Mouse (Mus musculus) ES-Bruce4 (cell line): ENCODE measurements around the gene Gcnt3. TPM values are rescaled to one million over a fixed set of nuclear protein-coding genes. Genes with fewer than 3 reads are reported as not detected.
A peak's percentile ranks its signal among the peaks of the same experiment; 100 is the strongest.

Experiments
- H3K27ac ChIP-seq: 2 replicates; pipeline ENCODE4 v1.5.1; 2012; ENCODE audit warnings: low read length, inconsistent platforms; ENCODE audit not compliant: insufficient read depth
- H3K27me3 ChIP-seq: 2 replicates; pipeline ENCODE4 v1.6.1; 2012; ENCODE audit warnings: mild to moderate bottlenecking, low read length, inconsistent platforms; ENCODE audit not compliant: control insufficient read depth, poor library complexity, insufficient read depth, severe bottlenecking
- H3K36me3 ChIP-seq: 2 replicates; pipeline ENCODE4 v1.6.1; 2012; ENCODE audit warnings: inconsistent platforms, mild to moderate bottlenecking, low read length, moderate library complexity; ENCODE audit not compliant: control insufficient read depth, poor library complexity, insufficient read depth, severe bottlenecking
- H3K4me1 ChIP-seq: one replicate; pipeline ENCODE4 v1.8.1; 2011; ENCODE audit warnings: low read length; ENCODE audit not compliant: control insufficient read depth, insufficient read depth
- H3K4me3 ChIP-seq: 2 replicates; pipeline ENCODE4 v1.5.1; 2011; ENCODE audit warnings: low read depth, mild to moderate bottlenecking, low read length
- H3K9ac ChIP-seq: 2 replicates; pipeline ENCODE4 v1.6.1; 2012; ENCODE audit warnings: low read depth, mild to moderate bottlenecking, inconsistent platforms; ENCODE audit not compliant: poor library complexity, severe bottlenecking
- H3K9me3 ChIP-seq: replicated peaks from 2 replicates; pipeline ENCODE4 v1.6.1; 2012; ENCODE audit warnings: mild to moderate bottlenecking, low read length, inconsistent platforms; ENCODE audit not compliant: control insufficient read depth, poor library complexity, insufficient read depth, severe bottlenecking
- CTCF ChIP-seq: IDR thresholded peaks from one replicate; pipeline ENCODE4 v1.8.1; 2011; ENCODE audit warnings: low read depth, low read length
- EP300 ChIP-seq: IDR thresholded peaks from 2 replicates; pipeline ENCODE4 v1.6.1; 2011; ENCODE audit warnings: low read depth, low read length; ENCODE audit not compliant: insufficient read depth
- POLR2A ChIP-seq: IDR thresholded peaks from one replicate; pipeline ENCODE4 v1.8.1; 2011; ENCODE audit warnings: low read length; ENCODE audit not compliant: insufficient read depth
- polyA plus RNA-seq: library from polyadenylated mRNA; stranded (reverse); fragments of >200 nt; gene quantifications from 2 replicates; pipeline ENCODE4 v1.2.4, GENCODE M21; 2011; ENCODE audit warnings: low read depth; ENCODE audit not compliant: missing spikeins, insufficient read depth, insufficient read length

The Gcnt3 gene
- polyA plus RNA-seq, 1 experiment, result 0.18 TPM

DNA sequence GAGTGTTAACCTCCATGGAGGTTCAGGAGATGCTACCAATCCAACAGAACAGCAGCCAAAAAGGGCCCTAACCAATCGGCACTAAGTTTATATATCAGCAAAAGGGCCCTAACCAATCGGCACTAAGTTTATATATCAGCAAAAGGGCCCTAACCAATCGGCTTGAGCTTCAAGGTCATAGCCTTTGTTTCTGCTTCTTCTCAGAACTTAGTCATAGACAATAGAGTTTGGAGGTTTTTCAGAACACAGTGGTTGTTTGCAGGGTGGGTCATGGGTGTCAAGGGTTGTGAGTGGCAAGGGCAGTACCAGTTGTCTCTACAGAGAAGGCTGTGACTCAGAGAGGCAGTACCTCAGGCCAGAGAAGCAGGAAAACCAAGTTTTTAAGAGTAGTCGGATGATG lies 4.2 kb upstream of the Gcnt3 start:
- H3K9ac ChIP-seq, result no peak overlapping the region

DNA sequence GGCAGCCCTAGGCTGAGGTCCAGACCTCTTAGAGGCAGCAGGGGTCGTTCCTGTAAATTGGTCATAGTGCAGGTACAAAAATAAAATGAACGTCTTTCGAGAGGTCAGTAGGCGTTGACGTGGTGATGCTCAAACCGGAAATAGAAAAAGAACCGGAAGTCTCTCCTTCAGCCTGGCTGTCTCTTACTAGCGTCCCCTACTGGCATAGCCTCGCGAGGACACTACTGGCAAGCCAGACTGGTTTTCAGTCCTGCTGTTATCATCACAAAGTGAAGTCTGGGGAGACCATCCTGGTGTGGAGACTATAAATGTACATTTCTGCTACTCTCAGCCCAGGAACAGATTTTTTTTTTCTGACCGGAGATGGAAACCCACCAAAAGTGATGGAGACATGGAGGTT lies 2.7 kb upstream of the Gcnt3 start:
- no peak overlapping the region for H3K27ac ChIP-seq
- TF ChIP-seq POLR2A (no peak), CTCF (peak; percentile 65)
- no peak overlapping the region for H3K4me3 ChIP-seq
- 0 out of 2 replicates have a peak, but pooled peaks cover 2% of the 10 kb centered on the region for H3K9me3 ChIP-seq
- no peaks in the 10 kb centered on the region for H3K27me3 ChIP-seq
- no peak overlapping the region for H3K9ac ChIP-seq
- no peaks in the 10 kb centered on the region for H3K36me3 ChIP-seq
- peaks cover 2% of the 10 kb centered on the region for H3K4me1 ChIP-seq

More for the DNA sequence above, 4.2 kb upstream of the Gcnt3 start:
- Histone ChIP-seq H3K9me3 (0 out of 2 replicates have a peak, but pooled peaks cover 2% of the 10 kb centered on the region), H3K4me3 (no peak overlapping the region), H3K36me3 (no peaks in the 10 kb centered on the region), H3K4me1 (no peaks in the 10 kb centered on the region), H3K27ac (no peak overlapping the region), H3K27me3 (no peaks in the 10 kb centered on the region)
- no peak for TF ChIP-seq EP300
- no peak for TF ChIP-seq CTCF
- no peak for TF ChIP-seq POLR2A

DNA sequence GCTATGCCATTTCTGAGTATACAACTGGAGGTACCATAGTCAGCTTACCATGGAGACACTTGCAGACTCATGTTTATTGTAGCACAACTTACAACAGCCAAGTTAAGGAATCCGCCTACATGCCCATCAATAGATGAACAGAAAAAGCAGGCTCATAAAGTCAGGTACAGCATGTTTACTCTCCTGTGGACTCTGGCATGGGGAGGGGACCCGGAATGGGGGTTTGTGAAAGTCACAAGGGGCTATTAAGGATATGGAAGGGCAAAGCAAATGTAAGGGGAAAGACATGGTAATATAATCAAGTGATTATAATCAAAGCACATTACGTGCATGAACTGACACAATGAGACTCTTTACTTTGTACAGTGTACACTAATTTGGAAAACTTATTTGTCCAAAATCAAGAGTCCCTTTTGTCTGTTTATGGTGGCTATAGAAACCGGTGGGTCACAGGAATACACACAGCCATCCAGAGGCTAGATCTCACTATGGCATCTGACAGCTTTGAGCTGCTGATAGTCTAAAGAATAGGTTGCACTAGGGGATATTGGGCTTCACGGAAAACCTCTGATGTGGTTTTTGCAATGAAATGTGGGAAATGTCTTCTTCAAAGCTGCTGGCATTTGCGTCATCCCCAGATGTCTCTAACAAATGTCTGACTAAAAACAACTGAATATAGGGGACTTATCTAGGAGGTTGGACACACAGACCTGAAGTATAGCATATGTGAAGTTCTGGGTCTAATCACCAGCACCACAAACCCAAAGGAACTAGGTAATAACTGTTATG lies 1.9 kb upstream of the Gcnt3 start:
- no peaks in the 10 kb centered on the region for H3K36me3 ChIP-seq
- no peak overlapping the region for H3K9ac ChIP-seq
- H3K27ac ChIP-seq, result no peak overlapping the region
- TF ChIP-seq POLR2A (no peak), EP300 (no peak), CTCF (no peak)
- 0 out of 2 replicates have a peak, but pooled peaks cover 2% of the 10 kb centered on the region for H3K9me3 ChIP-seq
- no peaks in the 10 kb centered on the region for H3K27me3 ChIP-seq
- H3K4me1 ChIP-seq, result peaks cover 2% of the 10 kb centered on the region
- H3K4me3 ChIP-seq, result no peak overlapping the region

DNA sequence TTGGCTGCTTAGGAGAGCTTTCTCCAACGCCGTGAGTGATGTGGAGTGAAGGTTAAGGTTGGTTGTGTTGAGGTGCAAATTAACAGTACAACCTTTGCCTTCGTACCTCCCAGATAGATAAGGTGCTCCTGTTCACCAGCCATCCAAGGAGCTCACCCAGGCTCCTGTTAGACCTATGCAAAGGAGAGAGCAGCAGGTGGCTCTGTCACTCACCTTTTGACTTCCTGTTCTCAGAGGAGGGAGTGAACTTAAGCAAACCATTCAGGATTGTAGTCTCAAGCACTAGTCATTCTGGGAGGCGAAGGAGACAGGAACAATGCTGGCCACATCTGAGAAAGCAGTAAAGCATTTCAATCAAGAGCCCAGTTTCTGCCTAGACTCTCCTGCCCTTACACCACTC lies 1.2 kb downstream of the Gcnt3 start:
- Histone ChIP-seq H3K4me1 (peaks cover 3% of the 10 kb centered on the region), H3K9ac (0 out of 2 replicates have a peak overlapping the region, but pooled peaks have one; percentile 33), H3K36me3 (no peaks in the 10 kb centered on the region), H3K27me3 (no peaks in the 10 kb centered on the region), H3K4me3 (no peak overlapping the region), H3K9me3 (0 out of 2 replicates have a peak, but pooled peaks cover 2% of the 10 kb centered on the region), H3K27ac (peak overlapping the region; percentile 35; the same call in 1 of the 2 replicates)
- TF ChIP-seq EP300, result no peak
- TF ChIP-seq CTCF, result peak; percentile 15
- no peak for TF ChIP-seq POLR2A

DNA sequence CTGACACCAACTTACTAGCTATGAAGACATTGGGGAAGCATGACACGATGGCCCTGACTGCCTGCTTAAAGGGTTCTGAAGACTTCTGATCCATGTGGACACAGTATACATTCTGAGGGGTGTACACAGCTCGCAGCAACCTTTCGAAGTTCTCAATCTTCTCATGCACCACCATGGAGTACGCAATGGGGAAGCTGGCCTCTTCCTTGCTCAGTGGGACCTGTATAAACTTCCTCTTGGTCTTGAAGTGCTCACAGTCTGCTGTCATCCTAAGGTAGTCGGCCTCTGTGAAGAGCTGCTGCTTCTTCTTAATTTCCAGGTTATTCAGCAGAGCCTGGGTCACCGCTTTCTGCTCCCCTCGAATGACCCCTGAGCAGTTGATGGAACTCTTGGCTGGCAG lies 3.2 kb downstream of the Gcnt3 start:
- no peaks in the 10 kb centered on the region for H3K27me3 ChIP-seq
- TF ChIP-seq POLR2A (no peak), CTCF (no peak), EP300 (no peak)
- no peak overlapping the region for H3K4me3 ChIP-seq
- peaks cover 3% of the 10 kb centered on the region for H3K4me1 ChIP-seq
- 0 out of 2 replicates have a peak, but pooled peaks cover 2% of the 10 kb centered on the region for H3K9me3 ChIP-seq
- H3K27ac ChIP-seq, result no peak overlapping the region
- no peaks in the 10 kb centered on the region for H3K36me3 ChIP-seq
- H3K9ac ChIP-seq, result no peak overlapping the region

DNA sequence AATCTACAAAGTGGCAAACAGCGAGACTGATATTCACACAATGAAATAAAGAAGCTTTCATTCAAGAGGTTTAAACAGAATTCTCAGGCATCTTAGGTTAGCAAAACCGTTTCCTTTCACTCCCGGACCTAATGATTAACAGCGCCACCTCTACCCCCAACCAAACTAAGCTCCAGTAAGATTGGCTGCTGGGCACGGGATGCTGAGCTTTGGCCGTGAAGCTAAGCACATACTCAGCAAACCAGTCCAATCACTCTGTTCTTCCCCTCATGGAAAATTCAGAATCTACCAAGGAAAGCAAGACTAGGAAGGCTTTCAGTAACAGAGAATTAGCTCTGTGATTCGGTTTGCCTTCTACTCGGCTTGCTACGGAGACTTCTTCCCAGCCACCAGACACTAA lies 4.8 kb downstream of the Gcnt3 start:
- peaks cover 3% of the 10 kb centered on the region for H3K4me1 ChIP-seq
- no peak for TF ChIP-seq EP300
- TF ChIP-seq POLR2A, result no peak
- TF ChIP-seq CTCF, result no peak
- H3K9ac ChIP-seq, result no peak overlapping the region
- H3K9me3 ChIP-seq, result no peaks in the 10 kb centered on the region
- H3K27ac ChIP-seq, result no peak overlapping the region
- no peaks in the 10 kb centered on the region for H3K36me3 ChIP-seq
- H3K4me3 ChIP-seq, result no peak overlapping the region
- no peaks in the 10 kb centered on the region for H3K27me3 ChIP-seq
